Mouse (Mus musculus) stomach, postnatal 0 days (tissue): ENCODE measurements around the gene Fars2. TPM values are rescaled to one million over a fixed set of nuclear protein-coding genes. Genes with fewer than 3 reads are reported as not detected.

Source experiments
- ATAC-seq: fragments of 200-750 bp; cut with Nextera tagmentation; 2 replicates; pipeline ENCODE4 v1.8.0; 2017; ENCODE audit not compliant: low FRiP score, low TSS enrichment
- DNase-seq: peaks from one replicate; pipeline ENCODE4 v3.0.0-alpha.2; 2016; ENCODE audit warnings: low spot score
- H3K27ac ChIP-seq: fragments of 300-500 bp; sonication (generic); replicated peaks from 2 replicates; pipeline ENCODE4 v1.5.1; 2014; ENCODE audit warnings: mild to moderate bottlenecking, control low read depth
- H3K27me3 ChIP-seq: fragments of 300-500 bp; sonication (generic); 2 replicates; pipeline ENCODE4 v1.6.1; 2014; ENCODE audit warnings: low read length; ENCODE audit not compliant: control insufficient read depth, insufficient read depth
- H3K36me3 ChIP-seq: fragments of 300-500 bp; sonication (generic); 2 replicates; pipeline ENCODE4 v1.6.1; 2014; ENCODE audit warnings: low read length, mixed read lengths; ENCODE audit not compliant: control insufficient read depth, insufficient read depth
- H3K4me1 ChIP-seq: fragments of 300-500 bp; sonication (generic); replicated peaks from 2 replicates; pipeline ENCODE4 v1.6.1; 2014; ENCODE audit warnings: antibody characterized with exemption; ENCODE audit not compliant: control insufficient read depth, insufficient read depth
- H3K4me2 ChIP-seq: fragments of 300-500 bp; sonication (generic); replicated peaks from 2 replicates; pipeline ENCODE4 v1.6.1; 2014; ENCODE audit warnings: low read depth, mild to moderate bottlenecking, control low read depth, moderate library complexity
- H3K4me3 ChIP-seq: fragments of 300-500 bp; sonication (generic); 2 replicates; pipeline ENCODE4 v1.5.1; 2014; ENCODE audit warnings: low read depth, low read length, control low read depth
- H3K9ac ChIP-seq: fragments of 300-500 bp; sonication (generic); 2 replicates; pipeline ENCODE4 v1.6.1; 2014; ENCODE audit warnings: mild to moderate bottlenecking, low read length, control low read depth, mixed read lengths
- H3K9me3 ChIP-seq: fragments of 300-500 bp; sonication (generic); 2 replicates; pipeline ENCODE4 v1.6.1; 2016; ENCODE audit warnings: low read length; ENCODE audit not compliant: control insufficient read depth
- CTCF ChIP-seq: IDR thresholded peaks from 2 replicates; pipeline ENCODE4 v1.5.1; 2016; ENCODE audit warnings: antibody characterized with exemption, low read depth, mild to moderate bottlenecking, moderate library complexity
- EP300 ChIP-seq: optimal IDR thresholded peaks from 2 replicates; pipeline ENCODE3; 2016; ENCODE audit warnings: antibody characterized with exemption
- WGBS: fragments of 180-500 bp; shearing (Covaris S2); extraction: QIAGEN DNeasy Blood & Tissue Kit; methylation state at CpG from one replicate; pipeline ENCODE4 v1.1.7; 2014; 5-methylcytosine and 5-hydroxymethylcytosine counted together
- polyA plus RNA-seq: library from polyadenylated mRNA; unstranded; fragments of >200 nt; fragmentation: Nextera tagmentation; extraction: Ambion mirVana; gene quantifications from 2 replicates; pipeline ENCODE4 v1.2.1, GENCODE M21; 2015

Fars2 gene
- polyA plus RNA-seq, 1 experiment from 2014 or later: 31.7 TPM

DNA sequence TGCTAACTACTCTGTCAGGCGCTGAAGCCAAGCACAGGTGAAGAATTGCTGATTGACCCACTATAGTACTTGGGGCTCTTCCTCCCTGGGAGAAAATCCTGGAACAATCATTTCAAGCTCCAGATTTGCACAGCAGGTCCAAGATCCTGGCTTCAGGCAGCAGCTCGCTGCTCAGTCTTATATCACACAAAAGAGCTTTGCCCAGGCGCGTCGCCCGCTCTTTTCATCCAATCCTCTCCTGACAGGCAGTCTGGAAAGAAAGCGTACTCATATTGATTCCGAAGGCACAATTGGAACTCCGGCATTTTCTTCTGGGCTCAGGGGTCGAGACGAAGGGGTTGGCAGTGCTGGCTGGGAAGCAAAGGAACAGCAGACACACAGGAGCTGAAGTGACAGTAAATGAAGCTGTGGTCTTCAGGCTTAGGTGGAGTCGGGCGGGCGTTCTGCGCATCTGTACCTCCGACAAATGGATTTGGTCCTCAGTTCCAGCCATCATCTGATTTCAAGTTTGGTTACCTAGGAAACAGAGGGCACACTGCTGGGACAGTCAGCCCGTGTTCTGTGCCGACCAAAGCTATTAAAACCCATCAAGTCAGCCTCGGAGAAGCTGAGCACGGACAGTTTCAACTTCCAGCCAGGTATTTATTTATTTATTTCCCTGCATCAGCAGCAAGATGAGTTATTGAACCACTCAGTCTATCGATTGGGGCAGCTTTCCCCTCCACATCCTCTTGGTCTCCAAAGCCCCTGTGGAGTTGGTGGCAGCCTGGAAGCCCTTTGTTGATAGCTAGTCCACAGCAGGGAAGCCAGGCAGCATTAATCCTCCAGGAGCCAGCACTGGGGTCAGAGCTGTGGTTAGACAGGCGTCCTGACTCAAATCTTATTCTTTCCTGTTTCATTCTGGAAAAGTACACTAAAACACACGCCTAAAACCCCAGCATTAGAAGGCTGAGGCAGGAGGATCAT, 495.9 kb downstream of the Fars2 start:
- TF ChIP-seq EP300: no peak
- no peak for TF ChIP-seq CTCF
- ATAC-seq: no peak
- no peak for DNase-seq
- Histone ChIP-seq H3K4me2 (no peak overlapping the region), H3K9me3 (no peaks in the 10 kb centered on the region), H3K27ac (no peak overlapping the region), H3K9ac (no peak overlapping the region), H3K27me3 (no peaks in the 10 kb centered on the region), H3K4me1 (no peaks in the 10 kb centered on the region), H3K36me3 (no peaks in the 10 kb centered on the region), H3K4me3 (no peak overlapping the region)
- 67% methylated on average over 23 of the region's 23 CpGs for WGBS

DNA sequence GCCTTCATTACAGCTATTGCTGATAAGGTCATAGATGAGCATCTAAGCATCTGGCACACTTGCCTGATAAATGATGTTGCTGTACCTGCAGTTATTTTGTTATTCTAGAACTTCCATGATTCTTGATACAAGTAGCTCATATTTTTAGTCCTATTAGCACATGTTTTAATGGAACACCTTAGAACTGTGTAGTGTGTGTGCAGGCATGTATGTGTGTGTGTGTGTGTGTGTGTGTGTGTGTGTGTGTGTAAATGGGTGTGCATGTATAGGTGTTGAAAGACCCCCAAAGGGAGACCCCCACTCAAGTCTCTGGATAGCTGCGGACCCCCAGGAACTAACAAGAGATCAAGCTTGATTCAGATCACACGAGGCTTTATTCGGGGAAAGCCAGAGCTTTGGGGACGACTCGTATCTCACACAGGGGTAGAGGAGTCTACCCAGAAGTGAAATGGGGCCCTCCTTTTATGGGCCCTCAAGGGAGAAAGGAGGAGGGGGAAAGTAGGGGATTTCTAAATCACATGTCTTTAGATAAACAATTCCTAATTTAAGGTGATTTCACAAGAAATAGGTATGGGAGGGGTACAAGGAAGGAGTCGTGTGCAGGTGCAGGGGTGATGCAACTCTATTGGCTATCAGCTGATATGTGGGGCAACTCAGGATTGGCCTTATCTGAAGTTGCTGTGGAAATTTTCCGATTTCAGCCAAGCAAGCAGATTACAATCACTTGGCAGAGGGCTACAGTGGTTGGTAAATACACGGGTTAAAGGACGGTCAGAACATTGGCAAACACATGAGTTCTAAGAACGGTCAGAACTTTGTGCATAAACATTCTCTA, 503.5 kb downstream of the Fars2 start:
- peak; percentile 78 for ATAC-seq
- H3K27ac ChIP-seq: no peak overlapping the region
- no peak overlapping the region for H3K4me3 ChIP-seq
- H3K9me3 ChIP-seq: no peaks in the 10 kb centered on the region
- no peak overlapping the region for H3K4me2 ChIP-seq
- no peaks in the 10 kb centered on the region for H3K36me3 ChIP-seq
- H3K4me1 ChIP-seq: no peaks in the 10 kb centered on the region
- TF ChIP-seq CTCF: no peak
- TF ChIP-seq EP300: no peak
- DNase-seq: peak; percentile 48
- H3K9ac ChIP-seq: no peak overlapping the region
- WGBS: 67% methylated on average over 10 of the region's 10 CpGs
- H3K27me3 ChIP-seq: no peaks in the 10 kb centered on the region

DNA sequence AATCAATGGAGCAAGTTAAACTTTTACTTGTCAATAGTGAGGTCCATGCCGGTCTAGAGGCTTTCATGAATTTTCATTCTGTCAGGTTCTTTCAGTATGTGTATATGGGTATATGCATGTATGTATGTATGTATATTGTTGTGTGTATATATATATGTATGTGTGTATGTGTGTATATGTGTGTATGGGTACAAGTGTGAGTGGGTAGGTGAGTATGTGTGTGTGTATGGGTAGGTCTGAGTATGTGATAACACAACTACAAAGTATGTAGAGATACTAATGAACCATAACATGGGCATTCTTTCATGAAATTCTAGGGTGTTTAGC, 504.1 kb downstream of the Fars2 start:
- Histone ChIP-seq H3K9me3 (no peaks in the 10 kb centered on the region), H3K27ac (no peak overlapping the region), H3K4me2 (no peak overlapping the region), H3K4me3 (no peak overlapping the region), H3K9ac (no peak overlapping the region), H3K27me3 (no peaks in the 10 kb centered on the region), H3K4me1 (no peaks in the 10 kb centered on the region), H3K36me3 (no peaks in the 10 kb centered on the region)
- DNase-seq (no peak), ATAC-seq (no peak; the same call in 1 of the 2 replicates)
- WGBS: 56% methylated on average over 1 of the region's 1 CpGs
- TF ChIP-seq CTCF: no peak
- no peak for TF ChIP-seq EP300

DNA sequence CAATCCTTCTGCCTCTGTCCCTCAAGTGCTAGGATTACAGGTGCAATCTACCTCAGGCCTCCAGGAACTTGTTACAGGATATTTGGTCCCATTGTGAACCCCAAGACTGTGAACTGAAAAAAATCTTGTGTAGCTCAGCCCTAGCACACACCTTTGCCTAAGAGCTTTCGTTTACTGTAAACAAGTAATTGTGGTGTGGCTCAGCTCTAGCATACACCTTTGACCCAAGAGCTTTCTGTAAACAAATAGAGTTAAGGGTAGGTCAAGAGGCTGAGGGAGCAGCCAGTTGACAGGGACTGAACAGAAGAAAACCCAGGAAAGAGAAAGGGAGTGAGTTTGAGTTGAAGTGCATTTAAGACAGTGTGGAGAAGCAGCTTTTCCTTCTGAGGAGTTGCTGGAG, 506.3 kb downstream of the Fars2 start:
- Histone ChIP-seq H3K27ac (no peak overlapping the region), H3K4me3 (no peak overlapping the region), H3K4me2 (no peak overlapping the region), H3K4me1 (no peaks in the 10 kb centered on the region), H3K27me3 (no peaks in the 10 kb centered on the region), H3K9me3 (no peaks in the 10 kb centered on the region), H3K36me3 (no peaks in the 10 kb centered on the region), H3K9ac (no peak overlapping the region)
- WGBS: 52% methylated on average over 1 of the region's 1 CpGs
- TF ChIP-seq CTCF (no peak), EP300 (no peak)
- ATAC-seq (no peak), DNase-seq (no peak)

DNA sequence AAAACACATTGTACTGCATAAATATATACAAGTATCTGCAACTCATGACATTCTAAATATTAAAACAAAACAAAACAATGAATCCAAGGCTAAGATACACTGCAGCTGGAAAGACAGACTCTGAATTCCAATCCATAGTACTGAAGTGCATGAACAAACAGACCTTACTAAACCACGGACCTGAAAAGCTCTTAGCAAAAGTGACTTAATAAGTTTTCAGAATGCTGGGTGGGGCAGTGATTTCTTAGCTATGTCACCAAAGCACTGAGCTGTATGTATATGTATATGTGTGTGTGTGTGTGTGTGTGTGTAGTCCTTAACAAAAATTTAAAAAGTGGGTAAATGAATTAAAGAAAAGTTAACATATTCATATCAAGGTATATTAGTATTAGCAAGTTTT, 511.9 kb downstream of the Fars2 start:
- ATAC-seq (no peak), DNase-seq (no peak)
- H3K4me3 ChIP-seq: no peak overlapping the region
- 35% methylated on average over 1 of the region's 1 CpGs for WGBS
- no peak overlapping the region for H3K27ac ChIP-seq
- H3K4me1 ChIP-seq: no peaks in the 10 kb centered on the region
- H3K9ac ChIP-seq: no peak overlapping the region
- no peaks in the 10 kb centered on the region for H3K9me3 ChIP-seq
- no peak for TF ChIP-seq CTCF
- no peak for TF ChIP-seq EP300
- H3K4me2 ChIP-seq: no peak overlapping the region
- H3K27me3 ChIP-seq: no peaks in the 10 kb centered on the region
- H3K36me3 ChIP-seq: no peaks in the 10 kb centered on the region

DNA sequence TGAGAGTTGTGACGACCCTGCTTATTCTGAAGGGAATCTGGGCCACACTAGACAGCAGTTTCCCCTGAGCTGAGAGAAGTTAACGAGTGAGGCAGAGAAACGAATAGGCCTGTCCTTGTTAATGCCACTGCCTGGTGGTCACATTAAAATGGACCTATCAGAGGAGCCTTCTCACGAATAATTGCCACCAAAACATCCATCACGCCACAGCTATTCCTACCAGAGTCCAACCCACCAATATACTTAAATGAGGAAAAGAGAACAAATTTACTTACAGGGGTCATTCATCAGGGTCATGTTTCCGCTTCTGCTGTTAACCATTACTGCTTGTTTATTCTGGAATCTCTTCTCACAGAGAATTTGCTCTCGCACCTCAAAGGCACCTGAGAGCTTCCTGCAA, 531.0 kb downstream of the Fars2 start:
- TF ChIP-seq EP300 (no peak), CTCF (no peak)
- no peak for DNase-seq
- 28% methylated on average over 7 of the region's 7 CpGs for WGBS
- no peaks in the 10 kb centered on the region for H3K36me3 ChIP-seq
- no peak for ATAC-seq
- H3K4me1 ChIP-seq: no peaks in the 10 kb centered on the region
- H3K4me2 ChIP-seq: no peak overlapping the region
- H3K27ac ChIP-seq: no peak overlapping the region
- H3K4me3 ChIP-seq: no peak overlapping the region
- no peaks in the 10 kb centered on the region for H3K9me3 ChIP-seq
- no peaks in the 10 kb centered on the region for H3K27me3 ChIP-seq
- no peak overlapping the region for H3K9ac ChIP-seq
